Mouse (Mus musculus): ENCODE data around the gene Plekha8. TPM values are rescaled to one million over a fixed set of nuclear protein-coding genes. Genes with fewer than 3 reads are reported as not detected.

Gene Plekha8
- polyA plus RNA-seq (2015; fragmentation: Nextera tagmentation; extraction: Ambion mirVana) = 4.0 and 4.7 TPM in 2 replicates

DNA sequence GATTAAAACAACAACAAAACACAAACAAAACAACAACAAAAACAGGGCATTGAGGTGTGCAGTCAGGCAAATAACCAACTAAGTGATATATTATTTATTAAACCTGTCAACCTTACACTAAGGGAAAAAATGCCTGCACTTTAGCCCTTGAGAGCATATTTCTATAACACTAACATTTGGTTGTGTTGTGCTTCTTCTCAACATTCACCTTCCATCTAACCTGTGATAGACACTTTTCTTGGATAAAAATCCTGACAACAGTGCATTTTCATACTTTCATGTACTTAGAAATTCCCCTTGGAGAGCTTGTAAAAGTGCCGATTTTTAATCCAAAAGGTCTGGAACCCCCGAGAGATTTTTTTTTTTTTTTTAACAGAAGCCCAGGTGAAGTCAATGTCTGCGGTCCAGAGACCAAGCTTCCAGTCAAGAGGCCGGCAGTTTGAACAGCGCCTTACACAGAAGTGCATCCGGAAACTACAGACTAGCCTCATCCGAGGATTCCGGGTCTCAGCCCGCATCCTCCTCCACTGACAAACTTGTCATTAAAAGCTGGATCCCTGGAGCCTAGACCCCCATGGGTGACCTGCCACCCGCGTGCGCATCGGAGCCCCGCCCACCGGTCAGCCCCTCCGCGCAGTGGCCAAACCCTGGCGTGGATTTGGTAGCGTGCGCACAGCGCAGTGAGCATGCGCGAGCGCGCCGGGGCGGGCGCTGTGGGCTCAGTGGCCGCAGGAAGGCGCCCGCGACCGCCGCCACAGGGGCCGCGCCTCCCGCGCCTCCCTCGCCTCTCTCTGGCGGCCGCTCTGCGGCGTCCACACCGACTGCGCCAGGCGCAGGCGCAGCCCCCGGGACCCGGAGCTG is at the start of gene Plekha8:
Gene Plekha8, plus strand, starts transcription at position 643 of the 861 bp plus-strand sequence.
- DNase-seq (ENCODE audit: low spot score) (peak; percentile 94), ATAC-seq (peak; percentile 93)
- Histone ChIP-seq H3K9ac (replicated peaks; ENCODE audit: low read depth) (peak within 1 kb of the TSS; percentile 69), H3K27ac (ENCODE audit: low read length) (peak within 1 kb of the TSS; percentile 82), H3K9me3 (ENCODE audit: low read length) (no peaks in the 10 kb centered on the region), H3K27me3 (replicated peaks; ENCODE audit: insufficient read depth, low read length) (no peaks in the 10 kb centered on the region), H3K4me2 (replicated peaks; ENCODE audit: low read depth, low read length) (peak within 1 kb of the TSS; percentile 97), H3K36me3 (ENCODE audit: insufficient read depth, low read length) (no peaks in the 10 kb centered on the region), H3K4me3 (ENCODE audit: low read depth, low read length) (peak within 1 kb of the TSS; percentile 80), H3K4me1 (ENCODE audit: insufficient read depth, low read depth, low read length) (peaks cover 7% of the 10 kb centered on the region; the same call in 1 of the 2 replicates)
- WGBS = 1% methylated on average over 24 of the region's 49 CpGs
- TF ChIP-seq EP300 (IDR thresholded peaks at IDR 0.05) (no peak), CTCF (IDR thresholded peaks at IDR 0.05) (peak; percentile 44)

- TF ChIP-seq CTCF (IDR thresholded peaks at IDR 0.05) (no peak), EP300 (IDR thresholded peaks at IDR 0.05) (peak; percentile 36; the same call in 1 of the 2 replicates)
- H3K9me3 ChIP-seq (ENCODE audit: low read length) = no peaks in the 10 kb centered on the region
- peak; percentile 52 for DNase-seq (ENCODE audit: low spot score)
- H3K27ac ChIP-seq (ENCODE audit: low read length) = no peak overlapping the region
- WGBS = 28% methylated on average over 13 of the region's 13 CpGs
- H3K9ac ChIP-seq (replicated peaks; ENCODE audit: low read depth) = no peak overlapping the region
- H3K36me3 ChIP-seq (ENCODE audit: insufficient read depth, low read length) = no peaks in the 10 kb centered on the region
- ATAC-seq = peak; percentile 73
- no peak overlapping the region for H3K4me3 ChIP-seq (ENCODE audit: low read depth, low read length)
- H3K4me2 ChIP-seq (replicated peaks; ENCODE audit: low read depth, low read length) = no peak overlapping the region
- no peaks in the 10 kb centered on the region for H3K4me1 ChIP-seq (ENCODE audit: insufficient read depth, low read depth, low read length)
- H3K27me3 ChIP-seq (replicated peaks; ENCODE audit: insufficient read depth, low read length) = no peaks in the 10 kb centered on the region
Measured at GRCm38 (mm10) chr6:54548314-54549019, 46.4 kb upstream of the Plekha8 start.

DNA sequence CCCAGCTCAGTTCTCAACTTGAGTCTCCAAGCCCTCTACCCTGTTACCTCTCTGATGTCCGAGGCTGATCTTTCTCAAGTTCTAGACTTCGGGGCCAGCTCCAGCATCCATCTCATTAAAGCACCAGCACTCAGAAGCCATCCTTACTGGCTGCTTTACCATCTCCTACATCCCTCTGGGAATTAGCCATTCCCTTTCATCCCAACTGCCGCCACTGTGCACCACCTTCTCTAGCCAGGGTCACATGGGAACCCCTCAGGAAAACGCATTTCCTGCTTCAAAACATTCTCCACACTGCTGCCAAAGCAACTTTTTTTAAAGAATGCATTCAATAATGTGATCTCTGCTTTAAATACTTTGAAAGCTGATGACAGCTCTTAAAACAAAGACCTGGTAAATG is 45.6 kb upstream of the Plekha8 start:
- no peaks in the 10 kb centered on the region for H3K9me3 ChIP-seq (ENCODE audit: low read length)
- no peaks in the 10 kb centered on the region for H3K27me3 ChIP-seq (replicated peaks; ENCODE audit: insufficient read depth, low read length)
- H3K4me1 ChIP-seq (ENCODE audit: insufficient read depth, low read depth, low read length) = no peaks in the 10 kb centered on the region
- DNase-seq (ENCODE audit: low spot score) (no peak), ATAC-seq (no peak)
- H3K4me2 ChIP-seq (replicated peaks; ENCODE audit: low read depth, low read length) = no peak overlapping the region
- no peak for TF ChIP-seq CTCF (IDR thresholded peaks at IDR 0.05)
- TF ChIP-seq EP300 (IDR thresholded peaks at IDR 0.05) = no peak
- no peaks in the 10 kb centered on the region for H3K36me3 ChIP-seq (ENCODE audit: insufficient read depth, low read length)
- H3K9ac ChIP-seq (replicated peaks; ENCODE audit: low read depth) = no peak overlapping the region
- no peak overlapping the region for H3K4me3 ChIP-seq (ENCODE audit: low read depth, low read length)
- 57% methylated on average over 4 of the region's 4 CpGs for WGBS
- H3K27ac ChIP-seq (ENCODE audit: low read length) = no peak overlapping the region

GRCm38 (mm10) chr6:54550801-54551323 is 44.0 kb upstream of the Plekha8 start:
- Histone ChIP-seq H3K9ac (replicated peaks; ENCODE audit: low read depth) (no peak overlapping the region), H3K27ac (ENCODE audit: low read length) (no peak overlapping the region), H3K4me2 (replicated peaks; ENCODE audit: low read depth, low read length) (no peak overlapping the region), H3K4me1 (ENCODE audit: insufficient read depth, low read depth, low read length) (no peaks in the 10 kb centered on the region), H3K36me3 (ENCODE audit: insufficient read depth, low read length) (no peaks in the 10 kb centered on the region), H3K4me3 (ENCODE audit: low read depth, low read length) (no peak overlapping the region), H3K9me3 (ENCODE audit: low read length) (no peaks in the 10 kb centered on the region), H3K27me3 (replicated peaks; ENCODE audit: insufficient read depth, low read length) (no peaks in the 10 kb centered on the region)
- no peak for TF ChIP-seq CTCF (IDR thresholded peaks at IDR 0.05)
- DNase-seq (ENCODE audit: low spot score) (no peak), ATAC-seq (no peak)
- WGBS = 30% methylated on average over 6 of the region's 7 CpGs

GRCm38 (mm10) chr6:54552721-54553413 is 42.0 kb upstream of the Plekha8 start:
- no peak for TF ChIP-seq CTCF (IDR thresholded peaks at IDR 0.05)
- TF ChIP-seq EP300 (IDR thresholded peaks at IDR 0.05) = no peak
- ATAC-seq = no peak
- WGBS = 81% methylated on average over 9 of the region's 9 CpGs

DNA sequence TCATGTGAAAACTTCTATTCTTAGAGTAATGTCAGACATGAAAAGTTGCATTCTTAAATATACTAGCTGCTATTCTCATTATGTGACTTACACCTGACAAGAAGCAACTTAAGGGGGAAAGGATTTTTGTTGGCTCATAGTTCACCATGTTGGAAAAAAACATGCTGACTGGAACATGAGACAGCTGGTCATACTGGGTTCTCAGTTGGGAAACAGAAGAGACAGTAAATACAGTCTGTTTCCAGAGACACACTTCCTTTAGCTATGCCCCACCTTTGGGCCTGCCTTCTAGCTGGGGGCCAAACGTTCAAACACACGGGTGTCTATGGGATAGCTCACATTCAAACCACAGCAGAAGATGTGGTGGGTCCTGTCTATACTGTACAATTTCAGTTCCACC is 41.3 kb upstream of the Plekha8 start:
- ATAC-seq = no peak
- Histone ChIP-seq H3K9ac (replicated peaks; ENCODE audit: low read depth) (no peak overlapping the region), H3K9me3 (ENCODE audit: low read length) (no peaks in the 10 kb centered on the region), H3K4me1 (ENCODE audit: insufficient read depth, low read depth, low read length) (no peaks in the 10 kb centered on the region), H3K4me2 (replicated peaks; ENCODE audit: low read depth, low read length) (no peak overlapping the region), H3K27ac (ENCODE audit: low read length) (no peak overlapping the region), H3K4me3 (ENCODE audit: low read depth, low read length) (no peak overlapping the region), H3K36me3 (ENCODE audit: insufficient read depth, low read length) (no peaks in the 10 kb centered on the region), H3K27me3 (replicated peaks; ENCODE audit: insufficient read depth, low read length) (no peaks in the 10 kb centered on the region)
- WGBS = 56% methylated on average over 2 of the region's 2 CpGs
- peak; percentile 40 for DNase-seq (ENCODE audit: low spot score)
- TF ChIP-seq CTCF (IDR thresholded peaks at IDR 0.05) = no peak
- no peak; the same call in 1 of the 2 replicates for TF ChIP-seq EP300 (IDR thresholded peaks at IDR 0.05)

More at GRCm38 (mm10) chr6:54552721-54553413, 42.0 kb upstream of the Plekha8 start:
- Histone ChIP-seq H3K36me3 (ENCODE audit: insufficient read depth, low read length) (no peaks in the 10 kb centered on the region), H3K27me3 (replicated peaks; ENCODE audit: insufficient read depth, low read length) (no peaks in the 10 kb centered on the region), H3K4me3 (ENCODE audit: low read depth, low read length) (no peak overlapping the region), H3K9me3 (ENCODE audit: low read length) (no peaks in the 10 kb centered on the region), H3K4me1 (ENCODE audit: insufficient read depth, low read depth, low read length) (no peaks in the 10 kb centered on the region), H3K27ac (ENCODE audit: low read length) (no peak overlapping the region), H3K4me2 (replicated peaks; ENCODE audit: low read depth, low read length) (no peak overlapping the region), H3K9ac (replicated peaks; ENCODE audit: low read depth) (no peak overlapping the region)
- DNase-seq (ENCODE audit: low spot score) = no peak

Data from lung, postnatal 0 days (tissue).